Mouse (Mus musculus) liver, embryonic 14.5 days (tissue): ENCODE data around the gene Srrm4.

ENCODE experiments used
- CTCF ChIP-seq: IDR thresholded peaks from 2 replicates; pipeline ENCODE4 v1.5.1; 2016; ENCODE audit warnings: antibody characterized with exemption, low read depth, control low read depth
- EP300 ChIP-seq: IDR thresholded peaks from 2 replicates; pipeline ENCODE4 v1.6.1; 2016; ENCODE audit warnings: antibody characterized with exemption, low read depth

DNA sequence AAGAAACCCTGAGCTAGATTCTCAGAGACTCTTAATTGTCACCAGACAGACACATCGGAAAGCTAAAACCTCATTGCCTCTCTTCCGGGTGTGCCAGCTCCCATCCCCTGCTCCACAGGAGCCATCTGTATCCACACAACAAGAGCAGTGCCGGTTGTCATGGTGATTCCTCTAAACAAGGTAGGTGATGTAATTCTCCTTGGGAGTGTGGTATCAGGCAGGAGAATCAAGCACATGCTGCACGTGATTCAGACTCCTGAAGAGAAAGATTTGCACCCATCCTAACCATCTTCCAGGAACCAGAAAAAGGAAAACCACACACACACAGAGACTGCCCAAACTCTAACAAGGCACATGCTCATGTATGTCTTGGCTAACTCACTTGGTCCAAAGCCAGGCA, 65.3 kb downstream of the Srrm4 start:
- TF ChIP-seq CTCF = no peak
- TF ChIP-seq EP300 = no peak
